9 mouse cellular contexts compared by ENCODE assay signal in genomic region chr8:114876696-114877206, GRCm38 (mm10).
A peak's percentile ranks its signal among the peaks of the same experiment; 100 is the strongest.
DNase-seq lines count a peak whose midpoint lies in the region; ATAC-seq lines count a peak whose summit lies in the region.
"Had no signal": no experiment of that assay in that cellular context is flagged by ENCODE, and none has a peak within 500 bp of the region (broad histone marks: within the 10 kb centered on the region; RNA-seq: fewer than 3 reads in every experiment).

No protein-coding gene starts in this region.

- no peak overlapping the region for H3K9ac ChIP-seq in forebrain, embryonic 11.5 days (ENCODE audit: low read length)
- no peak overlapping the region for H3K9ac ChIP-seq in kidney, embryonic 16.5 days (replicated peaks; ENCODE audit: low read length)
- H3K9ac ChIP-seq in liver, embryonic 11.5 days (ENCODE audit: low read depth, low read length): no peak overlapping the region

- H3K27me3 ChIP-seq in forebrain, embryonic 10.5 days (ENCODE audit: poor library complexity, severe bottlenecking): peaks cover 55% of the 10 kb centered on the region
- no peaks in the 10 kb centered on the region for H3K27me3 ChIP-seq in forebrain, embryonic 11.5 days (ENCODE audit: control insufficient read depth, insufficient read depth, low read length)
- H3K27me3 ChIP-seq in kidney, embryonic 16.5 days (ENCODE audit: insufficient read depth, low read length): no peaks in the 10 kb centered on the region
- no peaks in the 10 kb centered on the region for H3K27me3 ChIP-seq in liver, embryonic 11.5 days (replicated peaks; ENCODE audit: control insufficient read depth, insufficient read depth, low read length)

- WGBS in forebrain, embryonic 10.5 days: 35% methylated on average over 9 of the region's 9 CpGs
- 39% methylated on average over 9 of the region's 9 CpGs for WGBS in forebrain, embryonic 11.5 days
- 21% methylated on average over 9 of the region's 9 CpGs for WGBS in kidney, embryonic 16.5 days
- 20% methylated on average over 9 of the region's 9 CpGs for WGBS in liver, embryonic 11.5 days

- peak overlapping the region; percentile 68 for H3K27ac ChIP-seq in forebrain, embryonic 10.5 days
- H3K27ac ChIP-seq in forebrain, embryonic 11.5 days (ENCODE audit: low read depth, low read length): no peak overlapping the region
- peak overlapping the region; percentile 70 for H3K27ac ChIP-seq in kidney, embryonic 16.5 days (ENCODE audit: low read length)
- H3K27ac ChIP-seq in liver, embryonic 11.5 days (ENCODE audit: low read depth, low read length): peak overlapping the region; percentile 2; the same call in 1 of the 2 replicates

- H3K36me3 ChIP-seq in forebrain, embryonic 10.5 days (replicated peaks): no peaks in the 10 kb centered on the region
- no peaks in the 10 kb centered on the region for H3K36me3 ChIP-seq in forebrain, embryonic 11.5 days (ENCODE audit: control insufficient read depth, insufficient read depth, low read length)
- no peaks in the 10 kb centered on the region for H3K36me3 ChIP-seq in kidney, embryonic 16.5 days (ENCODE audit: insufficient read depth, low read length)
- H3K36me3 ChIP-seq in liver, embryonic 11.5 days (ENCODE audit: control insufficient read depth, insufficient read depth, low read length): no peaks in the 10 kb centered on the region

- H3K4me2 ChIP-seq in forebrain, embryonic 11.5 days (ENCODE audit: low read depth, low read length, severe bottlenecking): no peak overlapping the region
- H3K4me2 ChIP-seq in kidney, embryonic 16.5 days (replicated peaks; ENCODE audit: low read depth, low read length): peak overlapping the region; percentile 39
- H3K4me2 ChIP-seq in liver, embryonic 11.5 days: peak overlapping the region; percentile 2

- H3K4me3 ChIP-seq in forebrain, embryonic 10.5 days: no peak overlapping the region; the same call in 1 of the 2 replicates
- H3K4me3 ChIP-seq in forebrain, embryonic 11.5 days (ENCODE audit: low read depth, low read length): no peak overlapping the region
- H3K4me3 ChIP-seq in kidney, embryonic 16.5 days (ENCODE audit: low read length): no peak overlapping the region
- no peak overlapping the region for H3K4me3 ChIP-seq in liver, embryonic 11.5 days (ENCODE audit: low read depth, low read length)
- H3K4me3 ChIP-seq: erythroblast, embryonic 14.5 days had no signal

- DNase-seq in forebrain, embryonic 10.5 days (ENCODE audit: extremely low spot score, low spot score): no peak
- no peak for DNase-seq in forebrain, embryonic 11.5 days (ENCODE audit: low spot score)
- DNase-seq in kidney, adult 8-10 months: no peak
- peak; percentile 40 to 54 for DNase-seq in adrenal gland, postnatal 36 days
- no peak for DNase-seq in liver, embryonic 11.5 days (ENCODE audit: low spot score)
- DNase-seq in spleen, postnatal 10 days (ENCODE audit: low spot score in 2 of 2): no peak

- ATAC-seq in forebrain, embryonic 11.5 days (replicated peaks; ENCODE audit: low FRiP score): no peak
- no peak for ATAC-seq in kidney, embryonic 16.5 days (ENCODE audit: low FRiP score, low TSS enrichment)
- no peak for ATAC-seq in liver, embryonic 11.5 days (replicated peaks; ENCODE audit: low FRiP score)
- ATAC-seq in erythroblast, adult 5-6 weeks (replicated peaks; ENCODE audit: low FRiP score, poor library complexity, severe bottlenecking): no peak

- H3K9me3 ChIP-seq in forebrain, embryonic 10.5 days: peaks cover 3% of the 10 kb centered on the region; the same call in 1 of the 2 replicates
- no peaks in the 10 kb centered on the region for H3K9me3 ChIP-seq in forebrain, embryonic 11.5 days (ENCODE audit: control insufficient read depth, low read length)
- no peaks in the 10 kb centered on the region for H3K9me3 ChIP-seq in kidney, embryonic 16.5 days (ENCODE audit: low read length)
- no peaks in the 10 kb centered on the region for H3K9me3 ChIP-seq in liver, embryonic 11.5 days (ENCODE audit: control insufficient read depth, low read length)

- peaks cover 50% of the 10 kb centered on the region for H3K4me1 ChIP-seq in forebrain, embryonic 10.5 days
- peaks cover 9% of the 10 kb centered on the region; the same call in 1 of the 2 replicates for H3K4me1 ChIP-seq in forebrain, embryonic 11.5 days (replicated peaks; ENCODE audit: control insufficient read depth, insufficient read depth, low read length)
- peaks cover 43% of the 10 kb centered on the region for H3K4me1 ChIP-seq in kidney, embryonic 16.5 days (ENCODE audit: insufficient read depth, low read length)
- H3K4me1 ChIP-seq in liver, embryonic 11.5 days (replicated peaks; ENCODE audit: control insufficient read depth, insufficient read depth, low read length): peaks cover 55% of the 10 kb centered on the region

Comparison
In these comparisons a context has a peak if more than half of its experiments do, and no peak if none do; other contexts are left out.
1. DNase-seq: peak in adrenal gland, postnatal 36 days (2 of 2); none in forebrain, embryonic 10.5 days (single experiment), forebrain, embryonic 11.5 days (single experiment), kidney, adult 8-10 months (0 of 2), liver, embryonic 11.5 days (single experiment) and spleen, postnatal 10 days (0 of 2).